Mouse (Mus musculus) layer of hippocampus, adult 18-20 months (tissue): ENCODE data around the gene Zfhx3. TPM values are rescaled to one million over a fixed set of nuclear protein-coding genes. Genes with fewer than 3 reads are reported as not detected.
A peak's percentile ranks its signal among the peaks of the same experiment; 100 is the strongest.

Experiments
- DNase-seq, 2 experiments: peaks; one replicate each; pipeline ENCODE4 v3.0.0; 2022; ENCODE audit warnings: low spot score in 2 of 2
- total RNA-seq, 2 experiments: library from RNA; stranded (reverse); gene quantifications; 2 replicates each; pipeline ENCODE4 v1.2.3; 2021

The Zfhx3 gene
- total RNA-seq, 2 experiments from 2014 or later = 4.6 to 4.8 TPM

- DNase-seq = no peak
Measured at GRCm38 (mm10) chr8:108713346-108714142, 771.1 kb downstream of the Zfhx3 start.

GRCm38 (mm10) chr8:108714143-108714635 lies 771.7 kb downstream of the Zfhx3 start:
- DNase-seq = no peak

- peak in 1 of 2 experiments; percentile 29 for DNase-seq
Measured at GRCm38 (mm10) chr8:108714636-108715415, 772.4 kb downstream of the Zfhx3 start.

DNA sequence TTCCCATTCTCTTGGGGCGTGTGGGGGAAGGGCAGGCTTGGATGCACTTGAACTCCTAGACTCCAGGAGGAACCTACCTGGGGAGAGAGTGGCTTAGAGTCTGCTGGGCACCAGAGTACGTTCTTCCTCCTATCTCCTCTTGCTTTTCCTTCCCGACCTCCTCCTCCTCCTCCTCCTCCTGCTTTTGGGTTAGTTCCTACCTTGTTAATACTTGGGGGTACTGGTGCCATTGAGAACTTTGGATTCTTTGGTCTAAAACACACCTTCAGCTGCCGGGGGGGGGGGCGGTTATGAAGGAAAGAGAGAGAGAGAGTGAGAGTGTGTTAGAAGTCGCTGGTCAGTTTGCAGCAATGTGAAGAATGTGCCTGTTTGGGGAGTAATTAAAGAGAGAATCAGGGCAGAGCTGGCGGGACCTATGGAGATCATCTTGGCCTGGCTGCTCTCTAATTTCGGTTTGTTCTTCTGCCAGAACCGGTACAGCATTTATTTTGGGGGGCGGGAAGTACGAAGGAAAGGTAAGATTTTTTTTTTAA lies 773.0 kb downstream of the Zfhx3 start:
- no peak for DNase-seq

- no peak for DNase-seq
Measured at GRCm38 (mm10) chr8:108716291-108716811, 773.9 kb downstream of the Zfhx3 start.

GRCm38 (mm10) chr8:108717545-108717944 lies 775.1 kb downstream of the Zfhx3 start:
- no peak for DNase-seq

- no peak for DNase-seq
Measured at GRCm38 (mm10) chr8:108718031-108718430, 775.6 kb downstream of the Zfhx3 start.

GRCm38 (mm10) chr8:108720840-108721239 lies 778.4 kb downstream of the Zfhx3 start:
- no peak for DNase-seq

DNA sequence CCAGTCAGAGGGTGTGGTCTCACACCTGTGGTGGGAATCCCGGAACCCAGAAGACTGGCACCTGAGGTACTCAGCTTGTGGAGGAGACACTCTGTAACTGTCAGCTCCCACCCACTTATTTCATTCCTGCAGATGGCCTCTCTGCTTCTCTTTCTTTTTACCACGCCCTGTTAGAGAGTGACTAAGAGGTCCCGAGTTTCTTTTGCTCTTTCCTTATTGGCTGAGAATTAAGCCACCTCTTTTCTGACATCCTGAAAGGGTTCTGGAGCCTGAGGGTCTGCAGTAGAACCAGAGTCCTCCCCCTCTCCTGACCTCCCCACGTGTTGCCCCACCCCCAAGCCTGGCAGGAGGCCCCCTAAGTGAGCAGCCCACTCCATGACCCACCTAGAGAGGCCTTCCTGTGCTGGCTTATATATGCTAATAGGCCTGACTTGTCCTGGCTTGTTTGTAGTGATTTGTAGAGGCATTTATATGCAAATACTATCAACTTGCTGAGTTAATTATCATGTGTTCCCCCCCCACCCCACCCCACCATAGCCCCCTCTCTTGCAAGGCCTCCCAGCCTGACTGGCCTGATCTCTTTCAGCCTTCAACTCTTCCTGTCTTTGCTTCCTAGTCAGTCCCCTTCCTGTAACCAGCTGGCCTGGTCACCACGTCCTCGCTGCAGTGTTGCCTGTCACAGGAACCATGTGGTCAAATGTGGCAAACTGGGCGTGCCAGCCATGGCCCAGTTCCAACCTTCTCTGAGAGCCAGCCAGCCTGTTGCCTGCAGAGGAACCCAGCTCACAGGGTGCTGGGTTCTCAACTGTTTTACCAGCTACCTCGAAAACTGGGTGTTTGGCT lies 780.4 kb downstream of the Zfhx3 start:
- peak in 1 of 2 experiments; percentile 43 for DNase-seq

DNA sequence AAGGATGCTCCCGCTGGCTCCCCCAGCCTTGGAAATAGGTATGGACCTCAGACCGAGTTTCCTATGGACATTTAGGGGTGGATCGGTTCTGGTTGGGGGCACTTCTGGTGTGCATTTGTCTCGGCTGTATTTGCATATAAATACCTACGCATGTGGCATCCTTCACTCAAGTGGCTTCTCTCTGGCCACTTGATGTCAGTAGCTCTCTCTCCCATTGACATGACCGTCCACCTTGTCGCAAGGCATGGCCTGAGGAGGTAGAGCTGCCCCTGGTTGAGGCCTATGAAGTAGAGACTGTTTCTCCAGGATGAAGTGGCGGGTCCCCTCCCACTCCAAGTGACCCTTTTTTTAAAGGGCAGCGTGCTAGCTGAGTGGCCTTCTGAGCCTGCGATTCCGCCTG lies 781.2 kb downstream of the Zfhx3 start:
- no peak for DNase-seq

GRCm38 (mm10) chr8:108724818-108725506 lies 782.5 kb downstream of the Zfhx3 start:
- no peak for DNase-seq

- no peak for DNase-seq
Measured at GRCm38 (mm10) chr8:108725631-108726030, 783.2 kb downstream of the Zfhx3 start.

DNA sequence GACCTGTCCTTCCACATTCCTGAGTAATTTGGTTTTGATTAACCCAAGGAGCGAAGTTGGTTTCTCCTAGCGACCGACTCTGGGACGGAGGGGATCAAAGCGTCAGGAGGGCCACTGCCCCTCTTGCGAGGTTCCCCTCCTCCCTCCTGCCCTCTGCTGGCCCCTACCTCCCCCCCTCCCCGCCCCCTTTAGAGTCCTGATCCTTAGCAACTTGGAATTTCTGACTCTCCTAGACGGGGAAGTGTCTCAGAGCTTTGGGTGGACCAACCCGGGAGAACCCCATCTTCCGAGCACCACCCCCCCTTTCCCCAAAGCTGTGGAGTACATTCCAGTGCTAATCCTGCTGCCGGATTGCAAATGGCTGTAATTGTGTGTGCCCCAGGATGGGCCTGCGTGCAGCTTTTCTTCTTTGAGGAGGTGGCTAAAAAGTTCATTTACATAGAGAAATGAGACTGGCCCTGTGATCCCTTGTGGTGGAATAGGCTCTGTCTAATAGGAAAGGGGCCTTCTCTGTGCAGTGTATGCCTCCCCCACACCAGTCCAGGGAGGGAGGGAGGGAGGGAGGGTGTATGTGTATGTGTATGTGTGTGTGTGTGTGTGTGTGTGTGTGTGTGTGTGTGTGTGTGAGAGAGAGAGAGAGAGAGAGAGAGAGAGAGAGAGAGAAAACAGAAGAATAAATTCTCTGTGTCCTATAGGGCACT lies 784.2 kb downstream of the Zfhx3 start:
- no peak for DNase-seq

- no peak for DNase-seq
Measured at GRCm38 (mm10) chr8:108729169-108729568, 786.7 kb downstream of the Zfhx3 start.

DNA sequence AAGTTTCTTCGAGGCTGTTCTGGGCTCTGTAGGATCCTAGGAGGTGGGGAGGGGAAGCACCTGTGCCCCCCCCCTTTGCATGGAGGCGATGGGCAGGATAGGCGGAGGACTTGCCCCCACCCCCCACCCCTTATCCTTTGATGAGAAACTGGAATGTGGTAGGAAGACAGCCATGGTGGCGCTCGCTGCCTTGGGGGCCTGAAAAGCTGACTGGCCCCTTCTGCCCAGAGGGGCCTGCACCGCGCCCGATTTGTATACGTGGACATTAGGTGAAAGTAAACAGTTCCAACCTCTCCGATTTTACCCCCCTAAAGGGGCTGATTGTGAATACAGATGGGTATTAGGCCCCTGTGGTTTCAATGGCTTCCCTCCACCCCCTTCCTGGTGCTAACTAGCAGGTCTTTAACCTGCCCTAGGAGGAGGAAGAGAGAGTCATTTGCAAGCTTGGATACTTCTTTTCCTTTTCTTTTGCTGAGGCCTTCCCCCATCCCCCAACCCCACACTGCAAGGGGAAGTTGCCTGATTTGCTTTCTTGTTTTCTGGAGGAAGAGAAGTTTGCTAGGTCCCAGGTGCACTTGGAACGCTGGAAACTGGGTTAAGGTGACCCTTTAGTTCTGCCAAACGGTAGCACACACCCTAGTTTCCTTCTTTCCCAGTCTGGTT lies 787.4 kb downstream of the Zfhx3 start:
- no peak for DNase-seq

DNA sequence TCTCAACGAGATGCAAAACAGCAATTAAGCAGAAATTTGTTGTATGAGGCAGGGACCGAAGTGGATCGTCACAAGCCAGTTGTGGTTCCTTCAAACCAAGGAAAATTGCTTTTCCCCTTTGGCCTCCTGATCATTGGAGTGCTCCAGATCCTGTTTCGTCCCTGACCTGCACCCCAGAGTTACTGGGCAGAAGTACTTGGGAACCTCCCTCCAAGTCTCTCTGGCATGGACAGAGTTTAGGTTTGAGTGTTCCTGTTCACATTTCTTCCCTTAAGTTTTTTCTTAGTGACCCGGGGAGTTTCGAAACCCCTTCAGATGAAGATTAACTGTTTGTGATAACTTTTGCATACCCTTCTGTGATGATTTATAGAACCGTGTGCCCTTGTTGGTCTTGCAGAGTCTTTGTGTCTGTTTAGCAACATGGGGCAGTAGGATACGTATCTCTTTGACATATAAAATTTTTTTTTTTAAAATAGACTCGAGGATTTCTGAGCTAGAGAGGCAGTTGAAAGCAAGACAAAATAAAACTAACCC lies 788.5 kb downstream of the Zfhx3 start:
- DNase-seq = no peak

GRCm38 (mm10) chr8:108732500-108732899 lies 790.1 kb downstream of the Zfhx3 start:
- no peak for DNase-seq

DNA sequence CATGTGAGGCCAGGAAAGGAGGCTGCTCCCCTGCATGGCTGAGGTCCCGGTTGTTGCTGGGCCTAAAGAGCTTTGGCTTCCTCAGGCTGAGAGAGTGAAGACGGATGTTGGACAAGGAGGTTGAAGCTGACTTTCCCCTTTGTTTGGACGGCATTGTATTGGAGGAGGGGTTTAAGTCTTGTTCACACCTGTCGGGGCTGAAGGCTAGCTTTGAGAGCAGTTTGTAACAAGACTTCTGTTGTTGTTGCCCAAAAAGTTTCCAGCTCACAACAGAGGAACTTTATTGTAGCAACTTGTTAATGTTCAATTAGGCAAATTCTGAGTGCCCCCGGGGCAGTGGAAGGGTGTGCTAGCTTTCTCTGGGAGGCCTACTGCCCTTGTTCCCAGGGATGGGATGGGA lies 790.9 kb downstream of the Zfhx3 start:
- DNase-seq = no peak

- no peak for DNase-seq
Measured at GRCm38 (mm10) chr8:108736442-108736841, 794.0 kb downstream of the Zfhx3 start.
